Mouse (Mus musculus) urinary bladder, postnatal 36 days (tissue): Measurements from ENCODE around the gene 1700020D05Rik.

Experiments
- DNase-seq, 2 experiments: peaks; one replicate each; pipeline ENCODE4 v3.0.0; 2022; ENCODE audit warnings: low spot score in 2 of 2, mixed read lengths in 1 of 2

The 1700020D05Rik gene

DNA sequence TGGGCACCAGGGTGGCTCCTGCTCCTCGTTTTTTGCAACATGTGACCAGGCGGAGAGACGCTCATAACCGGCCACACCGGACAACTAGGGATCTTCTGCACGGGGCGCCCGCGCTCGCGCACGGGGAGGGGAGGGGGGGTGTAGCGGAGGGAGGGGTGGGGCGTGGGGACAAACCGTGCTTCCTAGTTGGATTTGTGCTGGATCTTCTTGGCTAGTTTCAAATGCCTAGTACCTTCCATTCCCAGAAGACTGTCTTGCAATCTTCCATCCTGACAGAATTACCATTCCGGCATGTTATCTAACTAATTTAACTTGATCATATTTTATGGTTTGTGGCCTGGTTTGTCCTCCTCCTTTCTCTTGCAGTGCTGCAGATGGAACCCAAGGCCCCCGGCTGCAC lies at the start of gene 1700020D05Rik:
Gene 1700020D05Rik, minus strand, starts transcription at position 101 of the 400 bp plus-strand sequence.
- DNase-seq = no peak

DNA sequence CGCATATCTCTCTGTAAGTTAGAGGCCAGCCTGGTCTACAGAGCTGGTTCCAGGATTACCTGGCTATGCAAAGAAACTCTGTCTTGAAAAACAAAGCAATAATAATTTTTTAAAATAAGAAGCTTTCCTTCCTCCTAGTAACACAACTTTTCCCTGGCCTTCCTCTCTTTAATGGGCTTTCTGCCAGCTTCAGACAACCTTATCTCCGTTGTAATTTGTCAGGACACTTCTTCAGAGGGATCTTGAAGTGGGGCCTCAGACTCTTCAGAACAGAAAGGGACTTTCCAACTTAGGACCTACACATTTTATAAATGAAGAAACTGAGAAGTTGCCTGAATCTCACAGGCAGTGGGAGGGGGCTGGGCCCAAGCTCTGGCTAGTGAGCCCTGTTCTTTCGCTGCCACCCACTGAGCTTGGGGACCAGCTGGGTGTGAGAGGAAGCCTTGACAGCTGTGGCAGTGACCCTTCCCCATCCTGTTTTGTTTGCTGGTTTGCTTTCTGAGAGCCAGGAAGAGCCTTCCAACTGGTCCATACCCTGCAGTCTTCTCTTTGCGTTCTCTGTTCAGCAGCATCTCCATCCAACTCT lies 44.0 kb upstream of the 1700020D05Rik start:
- no peak for DNase-seq

DNA sequence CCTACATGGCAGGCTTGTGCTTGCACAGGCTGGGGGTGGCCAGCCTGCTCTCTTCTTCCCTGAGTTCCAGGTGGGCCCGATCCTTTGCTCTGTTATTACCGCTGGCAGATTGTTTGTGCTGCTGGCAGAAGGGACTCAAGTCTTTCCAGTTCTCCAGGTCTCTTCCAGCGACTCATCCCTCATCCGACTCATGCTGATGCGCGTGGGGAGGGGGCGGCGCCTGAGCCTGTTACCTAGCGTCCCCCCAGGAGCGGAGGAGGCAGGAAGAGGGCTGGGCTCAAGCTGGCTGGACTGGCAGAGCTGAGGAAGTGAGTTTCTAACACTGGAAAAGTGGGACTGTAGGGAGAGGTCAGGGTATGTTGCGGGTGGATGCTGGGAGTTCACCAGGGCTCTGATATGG lies 40.4 kb upstream of the 1700020D05Rik start:
- no peak for DNase-seq

DNA sequence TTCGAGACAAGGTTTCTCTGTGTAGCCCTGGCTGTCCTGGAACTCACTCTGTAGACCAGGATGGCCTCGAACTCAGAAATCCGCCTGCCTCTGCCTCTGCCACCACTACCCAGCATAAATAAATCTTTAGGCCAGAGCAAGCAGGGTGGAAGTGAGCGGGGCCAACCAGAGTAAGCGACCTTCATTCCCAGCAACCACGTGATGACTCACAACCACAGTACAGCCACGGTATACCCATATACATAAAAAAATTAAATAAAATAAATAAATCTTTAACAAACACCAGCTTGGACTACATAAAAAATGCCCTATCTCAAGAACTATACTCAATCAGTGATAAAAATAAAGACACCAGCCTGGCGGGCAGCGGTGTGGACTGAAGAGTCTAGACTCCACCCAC lies 39.8 kb upstream of the 1700020D05Rik start:
- DNase-seq = no peak

DNA sequence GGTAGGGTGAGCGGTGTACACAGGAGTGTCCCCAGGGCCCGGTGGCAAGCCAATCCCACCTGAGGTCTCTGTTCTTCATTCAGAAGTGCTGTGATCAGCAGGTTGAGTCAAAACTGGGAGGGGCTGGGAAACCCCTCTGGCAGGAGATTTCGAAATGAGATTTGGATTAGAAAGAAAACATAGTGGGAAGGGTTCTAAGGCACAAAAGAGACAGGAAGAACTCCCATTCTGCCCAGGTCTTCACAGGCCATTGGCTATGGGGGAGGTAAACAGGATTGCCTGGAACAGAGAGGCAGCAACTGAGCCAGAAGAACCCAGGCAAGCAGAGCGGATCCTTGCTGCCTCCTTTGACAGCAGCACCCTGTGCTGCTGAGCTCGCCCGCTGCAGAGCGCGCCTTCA lies 35.2 kb upstream of the 1700020D05Rik start:
- no peak for DNase-seq

GRCm38 (mm10) chr19:5532520-5532919 lies 28.9 kb upstream of the 1700020D05Rik start:
- no peak for DNase-seq

DNA sequence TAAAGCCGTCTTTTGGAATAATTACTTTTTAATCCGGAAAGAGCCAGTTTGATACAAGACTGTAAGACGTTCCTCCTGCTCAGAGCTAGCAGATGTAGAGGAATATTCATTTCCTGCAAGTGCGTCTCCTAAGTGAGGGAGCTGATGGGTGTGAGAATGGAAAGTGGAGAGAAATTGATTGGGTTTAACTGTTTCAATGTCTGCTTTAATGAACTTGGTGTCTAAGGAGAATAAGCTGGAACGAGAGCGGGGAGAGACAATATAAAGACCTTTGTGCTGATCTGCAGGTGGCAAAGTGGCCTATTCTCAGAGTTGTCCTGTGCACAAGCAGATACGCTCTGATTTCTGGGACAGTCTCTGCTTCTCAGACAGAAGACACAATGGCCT lies 26.5 kb upstream of the 1700020D05Rik start:
- DNase-seq = no peak

GRCm38 (mm10) chr19:5529325-5530137 lies 25.9 kb upstream of the 1700020D05Rik start:
- DNase-seq = peak; percentile 98

DNA sequence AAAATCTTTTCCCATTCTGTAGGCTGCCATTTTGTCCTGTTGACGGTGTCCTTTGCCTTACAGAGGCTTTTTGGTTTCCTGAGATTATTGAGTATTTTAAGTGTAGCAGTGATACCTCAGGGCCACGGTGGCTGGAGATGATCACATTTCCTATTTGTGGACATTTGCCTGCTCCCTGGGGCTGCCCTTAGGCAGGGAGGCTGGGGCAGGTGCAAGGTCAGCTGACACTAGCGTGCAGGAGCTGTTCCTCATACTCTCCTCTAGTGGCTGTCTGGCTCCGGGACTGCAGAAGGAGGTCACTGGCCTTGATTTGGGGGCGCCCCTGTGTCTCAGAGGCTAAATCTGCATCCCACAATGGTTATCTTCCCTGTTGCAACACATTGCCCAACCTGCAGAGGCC lies 21.6 kb upstream of the 1700020D05Rik start:
- DNase-seq = no peak

DNA sequence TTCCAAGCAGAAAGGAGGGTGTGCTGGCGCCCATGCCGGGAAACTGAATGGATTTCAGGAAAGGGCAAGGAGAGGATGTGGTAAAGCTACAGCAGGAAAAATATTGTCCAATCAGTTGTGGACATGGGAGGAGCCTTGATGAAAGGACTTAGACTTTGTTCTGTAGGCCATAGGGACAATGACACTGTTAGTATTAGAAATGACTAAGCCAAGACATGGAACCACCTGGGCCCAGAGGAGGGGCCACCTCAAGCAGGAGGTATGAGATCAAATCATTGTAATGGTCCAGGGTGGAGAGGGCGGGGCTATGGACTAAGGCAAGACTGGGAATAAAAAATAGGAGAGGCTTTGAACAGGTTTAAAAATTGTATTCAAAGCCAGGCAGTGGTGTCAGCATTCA lies 15.1 kb upstream of the 1700020D05Rik start:
- DNase-seq = no peak

DNA sequence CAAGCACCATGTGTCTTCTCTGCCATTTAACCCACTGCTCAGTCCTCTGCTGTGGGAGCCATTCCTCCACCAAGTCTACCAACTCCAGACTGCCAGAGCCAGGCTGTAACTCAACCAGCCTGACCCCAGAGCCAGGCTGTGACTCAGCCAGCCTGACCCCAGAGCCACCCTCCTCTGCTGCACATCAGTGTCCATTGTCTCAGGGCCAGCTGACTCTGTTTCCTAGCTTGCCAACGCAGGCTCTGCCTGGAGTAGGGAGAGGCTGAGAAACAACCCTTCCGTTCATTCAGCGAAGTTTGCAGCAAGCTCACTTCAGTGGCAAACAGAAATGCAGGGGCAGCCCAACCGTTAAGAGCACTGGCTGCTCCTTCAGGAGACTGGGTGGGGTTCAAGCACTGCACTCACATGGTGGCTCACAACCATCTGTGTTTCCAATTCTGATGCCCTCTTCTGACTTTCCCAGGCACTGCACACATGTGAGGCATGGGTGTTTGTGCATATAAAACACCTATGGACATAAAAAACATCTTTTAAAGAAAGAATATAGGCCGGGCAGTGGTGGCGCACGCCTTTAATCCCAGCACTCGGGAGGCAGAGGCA lies 13.4 kb upstream of the 1700020D05Rik start:
- DNase-seq = no peak

- DNase-seq = no peak
These were observed 12.5 kb upstream of the 1700020D05Rik start for GRCm38 (mm10) chr19:5515840-5516777.

DNA sequence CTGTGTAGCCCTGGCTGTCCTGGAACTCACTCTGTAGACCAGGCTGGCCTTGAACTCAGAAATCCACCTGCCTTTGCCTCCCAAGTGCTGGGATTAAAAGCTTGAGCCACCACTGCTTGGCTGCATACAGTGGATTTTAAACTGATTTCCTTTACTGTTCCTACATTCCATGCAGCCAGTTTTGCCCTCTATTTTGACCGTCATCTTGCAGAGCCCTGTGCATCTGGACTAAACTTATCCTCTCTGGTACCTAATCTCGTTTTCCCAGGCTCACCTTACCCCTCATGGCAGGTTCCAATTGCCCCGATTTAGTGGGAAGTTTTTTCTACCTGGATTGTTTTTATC lies 9.4 kb upstream of the 1700020D05Rik start:
- no peak for DNase-seq

GRCm38 (mm10) chr19:5512091-5513004 lies 8.8 kb upstream of the 1700020D05Rik start:
- no peak for DNase-seq

GRCm38 (mm10) chr19:5511074-5511632 lies 7.6 kb upstream of the 1700020D05Rik start:
- peak in 1 of 2 experiments; percentile 16 for DNase-seq

- DNase-seq = peak; percentile 89 to 97
These were observed 6.7 kb upstream of the 1700020D05Rik start, which contains the start of gene Snx32 for GRCm38 (mm10) chr19:5510031-5511026. Gene Snx32 (minus strand): TSS chr19:5510538.

DNA sequence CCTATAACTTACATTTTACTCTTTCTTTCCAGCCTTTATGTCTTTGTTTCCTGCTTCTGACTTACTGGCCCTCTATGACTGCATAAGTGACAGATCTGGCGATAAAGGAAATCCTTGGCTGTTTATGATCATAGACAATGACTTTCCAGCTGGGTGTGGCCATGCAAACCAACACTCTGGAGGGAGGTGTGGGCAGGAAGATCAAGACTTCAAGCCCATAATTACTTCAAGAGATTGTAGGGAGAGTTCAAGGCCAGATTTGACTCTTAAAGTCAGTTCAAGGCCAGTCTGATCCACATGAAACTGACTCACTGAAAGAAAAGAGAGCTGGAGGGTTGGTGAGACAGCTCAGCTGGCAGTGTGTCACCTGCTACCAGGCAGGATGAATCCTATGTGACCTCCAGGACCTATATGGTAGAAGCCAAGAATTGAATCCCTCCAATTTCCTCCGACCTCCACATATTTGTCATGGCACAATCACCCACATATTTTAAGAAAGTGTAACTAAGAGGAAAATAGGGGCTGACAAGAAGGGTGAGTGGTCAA lies 3.2 kb downstream of the 1700020D05Rik start:
- no peak for DNase-seq

- DNase-seq = no peak
These were observed 7.6 kb downstream of the 1700020D05Rik start for GRCm38 (mm10) chr19:5496052-5496370.
